Mouse (Mus musculus) forebrain, embryonic 10.5 days (tissue): ENCODE results near the gene Bach2. TPM values are rescaled to one million over a fixed set of nuclear protein-coding genes. Genes with fewer than 3 reads are reported as not detected.

Experiments
- DNase-seq: peaks from one replicate; pipeline ENCODE4 v3.0.0-alpha.2; 2017; ENCODE audit warnings: low spot score; ENCODE audit errors: extremely low spot score
- H3K27ac ChIP-seq: fragments of 300-500 bp; sonication (generic); 2 replicates; pipeline ENCODE4 v1.5.1; 2016; ENCODE audit warnings: mild to moderate bottlenecking
- H3K27me3 ChIP-seq: fragments of 300-500 bp; sonication (generic); 2 replicates; pipeline ENCODE4 v1.6.1; 2016; ENCODE audit warnings: mild to moderate bottlenecking; ENCODE audit not compliant: poor library complexity, severe bottlenecking
- H3K36me3 ChIP-seq: fragments of 300-500 bp; sonication (generic); replicated peaks from 2 replicates; pipeline ENCODE4 v1.6.1; 2016; ENCODE audit warnings: mild to moderate bottlenecking, moderate library complexity
- H3K4me1 ChIP-seq: fragments of 300-500 bp; sonication (generic); 2 replicates; pipeline ENCODE4 v1.6.1; 2016
- H3K4me3 ChIP-seq: fragments of 300-500 bp; sonication (generic); 2 replicates; pipeline ENCODE4 v1.5.1; 2016; ENCODE audit warnings: mild to moderate bottlenecking, moderate library complexity
- H3K9me3 ChIP-seq: fragments of 300-500 bp; sonication (generic); 2 replicates; pipeline ENCODE4 v1.6.1; 2016; ENCODE audit warnings: mild to moderate bottlenecking, moderate library complexity
- WGBS: fragments of 180-500 bp; shearing (Covaris S2); methylation state at CpG from one replicate; pipeline ENCODE4 v1.1.7; 2016; 5-methylcytosine and 5-hydroxymethylcytosine counted together
- polyA plus RNA-seq: library from polyadenylated mRNA; unstranded; fragments of >200 nt; fragmentation: Nextera tagmentation; extraction: Ambion mirVana; gene quantifications from 2 replicates; pipeline ENCODE4 v1.2.1, GENCODE M21; 2016

The Bach2 gene
- polyA plus RNA-seq, 1 experiment from 2014 or later = 7.1 TPM

GRCm38 (mm10) chr4:32262825-32263684, 24.5 kb downstream of the Bach2 start:
- Histone ChIP-seq H3K4me1 (peaks cover 42% of the 10 kb centered on the region), H3K4me3 (no peak overlapping the region), H3K9me3 (no peaks in the 10 kb centered on the region), H3K27ac (no peak overlapping the region), H3K36me3 (no peaks in the 10 kb centered on the region), H3K27me3 (no peaks in the 10 kb centered on the region)
- DNase-seq = no peak
- WGBS = 93% methylated on average over 20 of the region's 20 CpGs

- Histone ChIP-seq H3K4me1 (peaks cover 42% of the 10 kb centered on the region), H3K36me3 (no peaks in the 10 kb centered on the region), H3K27ac (no peak overlapping the region), H3K4me3 (no peak overlapping the region), H3K27me3 (no peaks in the 10 kb centered on the region), H3K9me3 (no peaks in the 10 kb centered on the region)
- DNase-seq = no peak
- WGBS = 81% methylated on average over 10 of the region's 10 CpGs
These were observed 25.1 kb downstream of the Bach2 start for GRCm38 (mm10) chr4:32263685-32264038.

GRCm38 (mm10) chr4:32264892-32265291, 26.3 kb downstream of the Bach2 start:
- 78% methylated on average over 8 of the region's 8 CpGs for WGBS
- H3K4me3 ChIP-seq = no peak overlapping the region
- H3K4me1 ChIP-seq = peaks cover 42% of the 10 kb centered on the region
- H3K27me3 ChIP-seq = no peaks in the 10 kb centered on the region
- H3K27ac ChIP-seq = 0 out of 2 replicates have a peak overlapping the region, but pooled peaks have one; percentile 26
- no peak for DNase-seq
- no peaks in the 10 kb centered on the region for H3K36me3 ChIP-seq
- H3K9me3 ChIP-seq = no peaks in the 10 kb centered on the region

GRCm38 (mm10) chr4:32266731-32267130, 28.1 kb downstream of the Bach2 start:
- WGBS = 72% methylated on average over 6 of the region's 6 CpGs
- DNase-seq = no peak
- Histone ChIP-seq H3K27ac (0 out of 2 replicates have a peak overlapping the region, but pooled peaks have one; percentile 40), H3K4me1 (peaks cover 42% of the 10 kb centered on the region), H3K36me3 (no peaks in the 10 kb centered on the region), H3K27me3 (no peaks in the 10 kb centered on the region), H3K9me3 (no peaks in the 10 kb centered on the region), H3K4me3 (no peak overlapping the region)

GRCm38 (mm10) chr4:32268042-32268441, 29.4 kb downstream of the Bach2 start:
- H3K27me3 ChIP-seq = no peaks in the 10 kb centered on the region
- WGBS = 86% methylated on average over 1 of the region's 1 CpGs

GRCm38 (mm10) chr4:32272398-32272797, 33.8 kb downstream of the Bach2 start:
- Histone ChIP-seq H3K36me3 (no peaks in the 10 kb centered on the region), H3K4me1 (peaks cover 4% of the 10 kb centered on the region; the same call in 1 of the 2 replicates), H3K27ac (no peak overlapping the region), H3K9me3 (no peaks in the 10 kb centered on the region), H3K27me3 (no peaks in the 10 kb centered on the region), H3K4me3 (no peak overlapping the region)
- no peak for DNase-seq
- 83% methylated on average over 5 of the region's 5 CpGs for WGBS

More at GRCm38 (mm10) chr4:32268042-32268441, 29.4 kb downstream of the Bach2 start:
- no peak overlapping the region for H3K27ac ChIP-seq
- no peak for DNase-seq
- H3K9me3 ChIP-seq = no peaks in the 10 kb centered on the region
- peaks cover 41% of the 10 kb centered on the region for H3K4me1 ChIP-seq
- no peak overlapping the region for H3K4me3 ChIP-seq
- H3K36me3 ChIP-seq = no peaks in the 10 kb centered on the region

GRCm38 (mm10) chr4:32274776-32275294, 36.2 kb downstream of the Bach2 start:
- Histone ChIP-seq H3K27me3 (no peaks in the 10 kb centered on the region), H3K4me1 (peaks cover 14% of the 10 kb centered on the region; the same call in 1 of the 2 replicates), H3K9me3 (no peaks in the 10 kb centered on the region), H3K36me3 (no peaks in the 10 kb centered on the region), H3K4me3 (no peak overlapping the region), H3K27ac (no peak overlapping the region)
- no peak for DNase-seq
- WGBS = 89% methylated on average over 6 of the region's 6 CpGs

- DNase-seq = no peak
- Histone ChIP-seq H3K4me1 (0 out of 2 replicates have a peak, but pooled peaks cover 14% of the 10 kb centered on the region), H3K27ac (0 out of 2 replicates have a peak overlapping the region, but pooled peaks have one; percentile 11), H3K36me3 (no peaks in the 10 kb centered on the region), H3K9me3 (no peaks in the 10 kb centered on the region), H3K4me3 (no peak overlapping the region), H3K27me3 (no peaks in the 10 kb centered on the region)
- whole genome bisulfite sequencing = 97% methylated on average over 1 of the region's 1 CpGs
These were observed 41.2 kb downstream of the Bach2 start for GRCm38 (mm10) chr4:32279842-32280241.

GRCm38 (mm10) chr4:32280401-32280800, 41.8 kb downstream of the Bach2 start:
- Histone ChIP-seq H3K27me3 (no peaks in the 10 kb centered on the region), H3K4me3 (no peak overlapping the region), H3K9me3 (no peaks in the 10 kb centered on the region), H3K27ac (no peak overlapping the region), H3K4me1 (0 out of 2 replicates have a peak, but pooled peaks cover 14% of the 10 kb centered on the region), H3K36me3 (no peaks in the 10 kb centered on the region)
- DNase-seq = no peak
- 82% methylated on average over 6 of the region's 6 CpGs for WGBS

GRCm38 (mm10) chr4:32281306-32281705, 42.7 kb downstream of the Bach2 start:
- no peaks in the 10 kb centered on the region for H3K36me3 ChIP-seq
- no peak overlapping the region for H3K4me3 ChIP-seq
- 0 out of 2 replicates have a peak, but pooled peaks cover 14% of the 10 kb centered on the region for H3K4me1 ChIP-seq
- H3K27ac ChIP-seq = no peak overlapping the region
- H3K9me3 ChIP-seq = no peaks in the 10 kb centered on the region
- WGBS = 92% methylated on average over 6 of the region's 6 CpGs
- no peaks in the 10 kb centered on the region for H3K27me3 ChIP-seq
- DNase-seq = no peak

GRCm38 (mm10) chr4:32286405-32286804, 47.8 kb downstream of the Bach2 start:
- WGBS = 93% methylated on average over 8 of the region's 8 CpGs
- no peaks in the 10 kb centered on the region for H3K27me3 ChIP-seq
- H3K36me3 ChIP-seq = no peaks in the 10 kb centered on the region

GRCm38 (mm10) chr4:32288036-32288860, 49.6 kb downstream of the Bach2 start:
- no peak overlapping the region for H3K27ac ChIP-seq
- no peaks in the 10 kb centered on the region for H3K27me3 ChIP-seq
- WGBS = 72% methylated on average over 11 of the region's 11 CpGs

More at GRCm38 (mm10) chr4:32286405-32286804, 47.8 kb downstream of the Bach2 start:
- no peak for DNase-seq
- H3K27ac ChIP-seq = no peak overlapping the region
- H3K4me1 ChIP-seq = peaks cover 33% of the 10 kb centered on the region
- H3K9me3 ChIP-seq = no peaks in the 10 kb centered on the region
- no peak overlapping the region for H3K4me3 ChIP-seq

More at GRCm38 (mm10) chr4:32288036-32288860, 49.6 kb downstream of the Bach2 start:
- no peak for DNase-seq
- Histone ChIP-seq H3K9me3 (no peaks in the 10 kb centered on the region), H3K4me3 (no peak overlapping the region), H3K4me1 (peaks cover 36% of the 10 kb centered on the region), H3K36me3 (no peaks in the 10 kb centered on the region)
